Mouse (Mus musculus) frontal cortex, adult 2 months (tissue): ENCODE measurements around the gene C8a. TPM values are rescaled to one million over a fixed set of nuclear protein-coding genes. Genes with fewer than 3 reads are reported as not detected.
A peak's percentile ranks its signal among the peaks of the same experiment; 100 is the strongest.

ENCODE experiments used
- DNase-seq, 2 experiments: peaks; one replicate each; pipeline ENCODE4 v3.0.0; 2022; ENCODE audit warnings: low spot score in 1 of 2; ENCODE audit errors: extremely low spot score in 1 of 2
- polyA plus RNA-seq: library from polyadenylated mRNA; depleted of rRNA; stranded (reverse); fragments of >200 nt; gene quantifications from 2 replicates; pipeline ENCODE4 v1.2.3, GENCODE M21; 2012

C8a gene
- polyA plus RNA-seq, 1 experiment = 0.06 TPM

DNA sequence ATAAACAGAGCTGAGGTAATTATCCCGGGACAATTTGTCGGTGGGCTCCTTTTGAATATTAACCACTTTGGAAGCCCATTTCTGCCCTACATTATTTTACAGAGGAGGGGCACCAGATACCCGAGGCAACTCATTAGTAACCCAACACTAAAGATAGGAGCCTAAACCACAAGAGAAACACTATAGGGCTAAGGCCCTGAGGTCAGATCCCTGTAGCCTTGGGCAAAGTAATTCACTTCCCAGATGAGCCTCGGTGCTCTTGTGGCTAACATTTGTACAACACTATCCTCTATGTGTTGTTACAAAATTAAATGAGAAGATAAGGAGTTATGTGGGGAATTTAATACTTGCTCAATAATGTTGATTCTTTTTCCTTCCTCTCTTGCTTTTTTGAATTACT, 32.7 kb downstream of the C8a start:
- DNase-seq = no peak

- DNase-seq = no peak
Observed at GRCm38 (mm10) chr4:104842204-104842603, 34.0 kb downstream of the C8a start.

GRCm38 (mm10) chr4:104838342-104838741, 37.9 kb downstream of the C8a start:
- DNase-seq = no peak

DNA sequence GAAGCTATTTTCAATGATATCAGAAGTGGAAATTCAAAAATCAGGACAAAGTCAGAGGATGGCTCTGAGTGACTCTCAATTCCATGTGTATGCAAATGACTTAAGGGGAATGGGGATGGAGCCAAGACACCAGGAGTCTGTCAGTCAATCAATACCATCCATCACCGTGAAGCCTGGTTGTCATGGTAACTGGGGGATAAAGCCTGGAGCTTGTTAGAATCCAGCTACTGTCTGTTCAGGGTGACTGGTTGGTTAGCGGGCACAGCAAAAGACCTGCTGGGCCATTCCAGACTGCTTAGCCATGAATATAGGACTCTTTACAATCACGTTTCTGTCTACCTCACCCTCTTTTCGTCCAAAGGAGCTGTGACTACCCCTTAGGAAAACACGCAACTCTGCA, 41.1 kb downstream of the C8a start:
- DNase-seq = no peak

DNA sequence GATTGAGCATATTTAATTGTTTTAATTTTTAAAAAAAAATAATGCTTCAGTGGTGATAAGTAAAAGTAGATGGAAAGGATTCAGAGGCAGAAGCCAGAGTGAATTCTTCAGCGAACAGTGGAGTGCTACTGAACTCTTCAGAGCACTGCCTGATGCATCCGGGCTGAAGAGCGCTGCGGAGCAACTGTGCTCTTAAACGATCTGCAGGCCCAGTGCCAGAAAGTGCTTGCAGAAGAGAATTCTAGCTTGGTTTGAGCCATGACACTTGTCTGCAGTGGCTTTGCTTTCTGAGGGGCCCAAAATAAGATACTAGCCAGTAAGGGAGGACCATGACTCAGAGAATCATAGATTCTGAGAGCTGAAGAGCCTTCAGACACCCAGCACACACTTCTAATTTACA, 47.3 kb downstream of the C8a start:
- DNase-seq = peak in 1 of 2 experiments; percentile 46

- no peak for DNase-seq
Observed at GRCm38 (mm10) chr4:104824381-104825077, 51.7 kb downstream of the C8a start.

GRCm38 (mm10) chr4:104823597-104824101, 52.5 kb downstream of the C8a start:
- no peak for DNase-seq

GRCm38 (mm10) chr4:104819891-104820290, 56.3 kb downstream of the C8a start:
- DNase-seq = no peak

- DNase-seq = no peak
Observed at GRCm38 (mm10) chr4:104818986-104819385, 57.2 kb downstream of the C8a start.

DNA sequence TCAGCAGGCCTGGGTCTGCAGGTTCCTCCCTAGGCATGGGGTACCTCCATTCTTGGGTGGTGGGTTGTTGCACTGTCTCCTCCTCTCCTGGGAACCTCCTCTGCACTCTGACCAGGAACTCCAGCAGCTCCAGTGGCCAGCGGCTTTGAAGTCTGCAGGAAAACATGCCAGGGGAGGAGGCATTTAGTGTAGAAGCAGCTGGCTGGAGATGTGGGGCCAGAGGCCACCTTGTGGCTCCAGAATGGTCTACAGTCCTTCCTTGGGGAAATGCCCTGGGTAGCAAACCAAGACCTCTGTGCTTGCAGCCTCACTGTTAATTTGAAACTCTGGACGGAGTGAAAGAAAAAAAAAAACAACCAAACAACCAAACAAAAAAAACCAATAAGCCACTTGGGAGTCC, 58.7 kb downstream of the C8a start:
- no peak for DNase-seq

GRCm38 (mm10) chr4:104816519-104817232, 59.5 kb downstream of the C8a start:
- DNase-seq = no peak

DNA sequence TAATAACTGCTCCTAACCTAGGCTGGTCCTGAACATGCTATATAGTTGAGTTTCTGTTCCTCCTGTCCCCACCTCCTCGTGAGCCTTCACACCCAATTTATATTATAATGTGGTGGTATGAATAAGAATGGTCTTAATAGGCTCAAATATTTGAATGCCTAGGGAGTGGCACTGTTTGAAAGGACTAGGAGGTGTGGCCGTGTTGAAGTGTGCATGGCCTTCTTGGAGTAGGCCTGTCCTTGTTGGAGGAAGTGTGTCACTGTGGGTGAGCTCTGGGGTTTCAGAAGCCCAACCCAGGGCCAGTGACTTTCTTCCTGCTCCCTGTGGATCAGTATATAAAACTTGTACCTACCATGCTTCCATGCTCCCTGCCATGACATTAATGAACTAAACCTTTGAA, 62.6 kb downstream of the C8a start:
- DNase-seq = no peak

- no peak for DNase-seq
Observed at GRCm38 (mm10) chr4:104810710-104811286, 65.4 kb downstream of the C8a start.

DNA sequence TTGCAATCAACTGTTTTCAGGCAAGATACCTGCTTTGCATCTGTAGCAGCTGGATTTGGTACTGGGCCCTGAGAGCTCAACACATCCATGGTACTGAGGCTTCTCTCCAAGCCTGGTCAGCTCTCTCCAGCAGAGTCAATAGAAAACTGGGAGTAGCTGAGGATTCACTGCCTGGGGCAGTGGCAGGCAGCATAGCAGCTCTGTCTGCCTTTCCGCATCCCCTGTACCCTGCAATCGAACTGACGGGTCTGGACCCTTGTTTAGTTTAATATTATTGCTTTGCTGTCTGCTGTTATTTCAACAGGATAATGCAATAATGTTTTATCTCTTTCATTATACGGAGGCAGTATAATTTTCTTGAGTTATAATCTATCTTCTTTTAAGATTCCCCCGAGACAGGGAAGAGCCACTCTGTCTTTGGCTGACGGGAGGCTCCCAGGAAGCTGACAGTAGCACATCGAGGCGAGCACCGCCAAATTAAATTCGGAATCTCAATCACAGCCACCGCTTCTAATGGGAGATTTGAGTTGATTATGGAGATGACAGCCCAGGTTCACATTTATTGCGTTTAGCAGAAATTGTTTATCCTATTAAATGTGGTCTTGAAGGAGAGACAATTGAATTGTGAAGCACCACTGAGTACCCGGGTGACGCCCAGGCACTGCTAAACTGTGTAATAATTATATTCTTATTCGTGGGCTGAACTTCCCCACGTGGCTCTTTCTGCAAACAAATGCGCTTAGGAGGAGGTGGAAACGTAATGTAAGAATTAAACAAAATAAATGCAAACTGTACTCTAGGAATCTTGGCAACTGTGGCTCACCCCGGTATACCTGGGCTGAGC, 70.6 kb downstream of the C8a start:
- DNase-seq = no peak

DNA sequence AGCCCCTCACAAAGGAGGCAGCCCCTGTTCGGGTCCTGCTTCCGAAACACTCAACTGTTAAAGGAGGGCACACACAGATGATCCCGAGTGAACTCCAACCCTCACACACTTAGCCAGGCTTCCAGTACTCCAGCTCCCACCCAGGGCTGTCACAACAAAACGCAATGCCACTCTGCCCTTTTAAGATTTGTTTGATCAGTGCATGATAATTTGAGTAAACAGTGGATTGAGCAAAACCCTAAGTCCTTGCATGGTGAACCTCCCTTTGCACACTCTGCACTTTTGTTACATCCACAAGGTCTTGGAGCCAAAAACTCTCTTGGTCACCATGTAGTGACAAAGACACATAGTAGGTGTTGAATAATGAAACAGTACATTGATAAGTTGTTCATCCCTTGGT, 72.1 kb downstream of the C8a start:
- no peak for DNase-seq

DNA sequence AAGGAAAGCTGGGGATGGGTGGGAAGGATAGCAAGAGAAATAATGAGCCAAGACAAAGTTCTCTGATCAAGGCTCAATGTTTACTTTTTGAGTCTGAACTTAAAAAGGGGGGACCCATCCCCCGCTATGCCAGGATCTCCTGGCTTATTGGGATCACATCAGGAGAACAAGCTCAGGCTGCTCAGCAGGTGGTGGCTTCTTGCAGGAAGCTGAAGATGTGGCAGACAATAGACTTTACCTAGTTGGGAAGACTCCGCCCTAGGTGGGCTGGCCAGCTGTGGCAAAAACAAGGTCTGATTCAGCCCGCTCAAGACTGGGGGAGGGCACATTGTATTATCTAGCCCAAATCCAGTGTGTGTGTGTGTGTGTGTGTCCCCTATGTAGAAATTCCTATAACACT, 74.6 kb downstream of the C8a start:
- no peak for DNase-seq

DNA sequence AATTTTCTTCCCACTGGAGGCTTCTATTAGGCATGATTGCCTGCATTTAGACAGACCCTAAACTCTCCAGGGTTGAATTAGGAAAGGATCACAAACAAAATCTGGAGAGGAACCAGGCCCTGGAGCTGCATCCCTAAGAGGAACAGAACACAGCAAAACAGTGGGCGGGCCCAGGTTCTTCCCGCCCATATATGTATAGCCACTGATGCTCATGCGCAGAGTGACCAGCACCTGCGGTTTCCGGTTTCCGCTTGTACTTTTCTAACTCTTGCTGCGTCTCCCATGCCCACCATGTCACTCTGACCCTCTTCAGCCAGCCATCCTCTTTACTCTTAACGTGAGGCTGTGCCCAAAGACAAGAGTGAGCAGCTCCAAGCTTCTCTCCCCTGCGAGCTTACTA, 77.2 kb downstream of the C8a start:
- no peak for DNase-seq

- no peak for DNase-seq
Observed at GRCm38 (mm10) chr4:104792111-104792510, 84.1 kb downstream of the C8a start.

- no peak for DNase-seq
Observed at GRCm38 (mm10) chr4:104782346-104782745, 93.9 kb downstream of the C8a start.

DNA sequence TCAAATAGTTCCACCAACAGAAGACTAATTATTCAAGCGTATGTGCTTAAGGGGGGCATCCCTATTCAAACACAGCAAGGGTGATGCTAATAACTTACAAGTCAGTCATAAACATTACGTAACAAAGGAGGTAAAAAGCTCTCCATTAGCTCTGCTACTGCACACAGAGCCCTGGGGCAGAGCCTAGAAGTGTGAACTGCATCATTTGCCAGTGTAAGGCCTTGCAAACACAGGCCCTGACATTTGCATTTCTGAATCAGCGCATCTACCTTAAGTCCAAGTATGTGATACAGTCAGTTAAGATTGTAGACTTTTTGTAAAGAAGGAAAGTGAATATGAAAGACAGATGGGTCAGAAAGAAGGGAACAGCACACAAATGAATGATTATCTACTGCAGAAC, 94.8 kb downstream of the C8a start:
- no peak for DNase-seq

DNA sequence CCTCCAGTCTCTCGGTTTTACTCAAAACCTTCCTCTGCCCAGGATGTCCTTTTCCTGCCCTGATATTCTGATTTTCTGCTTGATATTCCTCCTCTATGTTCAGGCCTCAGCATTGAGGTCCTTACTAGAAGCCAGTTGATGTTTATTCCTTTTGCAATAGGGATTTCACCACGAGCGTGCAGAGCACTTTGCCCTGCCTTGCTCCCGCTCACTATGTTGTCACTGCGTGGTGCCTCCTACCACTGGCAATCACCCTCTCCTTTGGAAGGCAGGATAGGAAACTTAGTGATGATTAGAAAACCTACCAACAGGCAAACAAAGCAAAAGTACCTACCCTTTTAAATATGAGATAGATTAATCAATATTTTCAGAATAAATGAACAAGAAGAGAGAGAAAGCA, 96.7 kb downstream of the C8a start:
- DNase-seq = no peak
